Mouse (Mus musculus) intestine, postnatal 0 days (tissue): ENCODE results near the gene Enah. TPM values are rescaled to one million over a fixed set of nuclear protein-coding genes. Genes with fewer than 3 reads are reported as not detected.

Experiments
- ATAC-seq: fragments of 200-750 bp; cut with Nextera tagmentation; 2 replicates; pipeline ENCODE4 v1.8.0; 2017; ENCODE audit warnings: mild to moderate bottlenecking, moderate TSS enrichment, moderate library complexity
- H3K27ac ChIP-seq: fragments of 300-500 bp; sonication (generic); 2 replicates; pipeline ENCODE4 v1.5.1; 2014; ENCODE audit warnings: mild to moderate bottlenecking, low read depth, low read length, moderate library complexity
- H3K27me3 ChIP-seq: fragments of 300-500 bp; sonication (generic); replicated peaks from 2 replicates; pipeline ENCODE4 v1.6.1; 2014; ENCODE audit warnings: low read length, mixed read lengths; ENCODE audit not compliant: control insufficient read depth, insufficient read depth
- H3K36me3 ChIP-seq: fragments of 300-500 bp; sonication (generic); 2 replicates; pipeline ENCODE4 v1.6.1; 2014; ENCODE audit warnings: mild to moderate bottlenecking, moderate library complexity; ENCODE audit not compliant: control insufficient read depth, insufficient read depth
- H3K4me1 ChIP-seq: fragments of 300-500 bp; sonication (generic); replicated peaks from 2 replicates; pipeline ENCODE4 v1.6.1; 2014; ENCODE audit warnings: antibody characterized with exemption, low read length, mixed read lengths; ENCODE audit not compliant: control insufficient read depth, insufficient read depth
- H3K4me2 ChIP-seq: fragments of 300-500 bp; sonication (generic); replicated peaks from 2 replicates; pipeline ENCODE4 v1.6.1; 2014; ENCODE audit warnings: low read depth, mild to moderate bottlenecking, moderate library complexity
- H3K4me3 ChIP-seq: fragments of 300-500 bp; sonication (generic); 2 replicates; pipeline ENCODE4 v1.5.1; 2014; ENCODE audit warnings: low read depth, low read length
- H3K9ac ChIP-seq: fragments of 300-500 bp; sonication (generic); 2 replicates; pipeline ENCODE4 v1.6.1; 2014; ENCODE audit warnings: mild to moderate bottlenecking, low read depth, low read length
- H3K9me3 ChIP-seq: fragments of 300-500 bp; sonication (generic); 2 replicates; pipeline ENCODE4 v1.6.1; 2016; ENCODE audit warnings: mixed run types; ENCODE audit not compliant: control insufficient read depth
- CTCF ChIP-seq: sonication (generic); IDR thresholded peaks from 2 replicates; pipeline ENCODE4 v1.5.1; 2016; ENCODE audit warnings: low read depth, mild to moderate bottlenecking, control low read depth, antibody characterized with exemption, moderate library complexity
- WGBS: fragments of 180-500 bp; shearing (Covaris S2); extraction: QIAGEN DNeasy Blood & Tissue Kit; methylation state at CpG from one replicate; pipeline ENCODE4 v1.1.7; 2014; 5-methylcytosine and 5-hydroxymethylcytosine counted together
- polyA plus RNA-seq: library from polyadenylated mRNA; unstranded; fragments of >200 nt; fragmentation: Nextera tagmentation; extraction: Ambion mirVana; gene quantifications from 2 replicates; pipeline ENCODE4 v1.2.1, GENCODE M21; 2015

The Enah gene
- polyA plus RNA-seq, result 4.9 and 7.0 TPM in 2 replicates

DNA sequence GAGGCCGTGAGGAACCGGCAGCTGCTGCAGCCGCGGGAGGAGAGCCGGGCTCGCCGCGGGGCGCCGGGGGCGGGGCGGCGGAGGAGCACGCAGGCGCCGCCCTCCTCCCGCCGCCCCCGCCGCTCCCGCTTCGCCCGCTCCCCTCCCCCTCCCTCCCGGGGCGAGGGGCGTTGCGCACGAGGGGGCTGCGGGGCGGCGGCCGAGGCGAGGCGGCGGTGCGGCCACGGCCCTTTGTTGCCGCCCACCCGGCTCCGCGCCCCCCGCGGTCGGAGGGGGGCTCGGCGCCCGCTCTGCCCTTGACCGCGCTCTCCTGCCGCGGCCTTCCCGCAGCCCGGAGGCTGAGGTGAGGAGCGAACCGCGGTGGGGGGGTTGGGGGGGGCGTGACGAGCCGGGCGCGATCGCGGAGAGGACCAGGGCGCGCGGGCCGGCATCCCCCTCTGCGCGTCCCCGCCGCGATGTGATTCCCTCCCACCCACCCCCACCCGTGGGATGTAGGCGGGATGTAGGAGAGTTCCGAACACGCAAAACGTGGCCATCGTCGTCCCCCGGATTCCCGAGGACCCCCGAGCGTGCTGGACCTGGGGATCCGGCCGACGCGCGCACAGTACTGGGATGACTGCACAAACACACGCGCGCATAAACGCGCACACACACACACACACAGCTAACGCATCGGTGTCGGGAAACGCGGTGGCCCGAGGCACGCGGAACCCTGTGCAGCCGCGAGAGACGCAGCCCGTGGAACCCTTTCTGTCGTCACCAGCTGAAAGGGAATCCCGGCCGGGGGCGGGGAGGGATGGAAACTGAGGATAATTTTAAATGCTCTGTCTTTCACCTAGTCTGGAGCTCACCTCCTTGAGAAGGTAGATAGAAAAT lies at the start of gene Enah:
Gene Enah (minus strand): TSS at position 65 of the 876 bp plus-strand sequence.
- peak; percentile 60 for ATAC-seq
- H3K36me3 ChIP-seq, result no peaks in the 10 kb centered on the region
- peaks cover 9% of the 10 kb centered on the region; the same call in 1 of the 2 replicates for H3K27me3 ChIP-seq
- H3K9ac ChIP-seq, result peak within 1 kb of the TSS; percentile 74
- peak within 1 kb of the TSS; percentile 74 for H3K27ac ChIP-seq
- H3K4me1 ChIP-seq, result 0 out of 2 replicates have a peak, but pooled peaks cover 3% of the 10 kb centered on the region
- H3K4me3 ChIP-seq, result peak within 1 kb of the TSS; percentile 85
- no peak for TF ChIP-seq CTCF
- peak within 1 kb of the TSS; percentile 87 for H3K4me2 ChIP-seq
- WGBS, result 1% methylated on average over 69 of the region's 109 CpGs
- no peaks in the 10 kb centered on the region for H3K9me3 ChIP-seq

GRCm38 (mm10) chr1:182068136-182068535 lies 48.3 kb upstream of the Enah start:
- no peak overlapping the region for H3K27ac ChIP-seq
- no peaks in the 10 kb centered on the region for H3K27me3 ChIP-seq
- no peak for ATAC-seq
- no peak overlapping the region for H3K9ac ChIP-seq
- TF ChIP-seq CTCF, result no peak
- no peak overlapping the region for H3K4me2 ChIP-seq
- H3K4me1 ChIP-seq, result no peaks in the 10 kb centered on the region
- H3K4me3 ChIP-seq, result no peak overlapping the region
- 85% methylated on average over 7 of the region's 7 CpGs for WGBS
- H3K9me3 ChIP-seq, result no peaks in the 10 kb centered on the region
- no peaks in the 10 kb centered on the region for H3K36me3 ChIP-seq

DNA sequence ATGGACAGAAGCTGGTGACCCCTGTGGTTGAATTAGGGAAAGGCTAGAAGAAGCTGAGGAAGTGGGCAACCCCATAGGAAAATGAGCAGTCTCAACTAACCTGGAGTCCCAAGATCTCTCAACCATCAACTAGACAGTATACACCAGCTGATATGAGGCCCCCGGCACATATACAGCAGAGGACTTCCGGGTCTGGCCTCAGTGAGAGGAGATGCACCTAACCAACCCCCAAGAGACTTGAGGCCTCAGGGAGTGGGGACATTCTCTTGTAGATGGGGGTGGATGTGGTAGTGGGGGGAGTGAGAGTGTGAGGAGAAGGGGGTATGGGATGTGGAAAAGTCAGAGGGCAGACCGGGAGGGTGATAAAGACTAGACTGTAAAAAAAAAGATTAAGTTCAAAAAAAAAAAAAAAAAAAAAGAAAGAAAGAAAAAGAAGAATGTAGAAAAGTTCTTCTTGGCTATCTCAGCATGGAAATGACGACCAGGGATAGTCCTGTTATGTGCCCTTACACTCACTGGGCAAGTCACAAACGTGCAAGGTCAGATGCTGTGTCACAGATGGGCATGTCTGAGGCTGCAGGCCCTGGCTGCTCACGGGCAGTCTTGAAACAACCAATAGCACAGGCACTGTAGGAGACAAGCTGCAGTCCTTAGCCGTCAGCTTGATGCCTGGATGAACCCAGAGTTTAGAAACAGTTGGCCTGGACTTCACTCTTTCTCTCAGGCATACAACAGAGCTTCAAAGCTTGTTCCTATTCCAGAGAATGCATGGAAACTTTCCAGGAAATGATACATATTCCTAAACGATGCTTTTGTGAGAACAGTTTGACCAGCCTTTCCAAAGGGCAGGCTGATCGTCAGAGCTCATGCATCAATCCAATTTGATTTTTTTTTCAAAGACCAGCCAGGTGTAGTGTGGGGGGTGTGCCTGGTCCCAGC lies 47.0 kb upstream of the Enah start:
- Histone ChIP-seq H3K4me1 (no peaks in the 10 kb centered on the region), H3K27me3 (no peaks in the 10 kb centered on the region), H3K27ac (no peak overlapping the region), H3K36me3 (no peaks in the 10 kb centered on the region), H3K9me3 (no peaks in the 10 kb centered on the region), H3K4me2 (no peak overlapping the region), H3K9ac (no peak overlapping the region), H3K4me3 (no peak overlapping the region)
- 65% methylated on average over 9 of the region's 9 CpGs for WGBS
- no peak for TF ChIP-seq CTCF
- no peak for ATAC-seq

GRCm38 (mm10) chr1:182063716-182064115 lies 43.9 kb upstream of the Enah start:
- Histone ChIP-seq H3K27ac (no peak overlapping the region), H3K9ac (no peak overlapping the region), H3K4me1 (no peaks in the 10 kb centered on the region; the same call in 1 of the 2 replicates), H3K36me3 (no peaks in the 10 kb centered on the region), H3K9me3 (no peaks in the 10 kb centered on the region), H3K27me3 (no peaks in the 10 kb centered on the region), H3K4me3 (no peak overlapping the region), H3K4me2 (no peak overlapping the region)
- ATAC-seq, result no peak
- TF ChIP-seq CTCF, result no peak
- 78% methylated on average over 8 of the region's 8 CpGs for WGBS

DNA sequence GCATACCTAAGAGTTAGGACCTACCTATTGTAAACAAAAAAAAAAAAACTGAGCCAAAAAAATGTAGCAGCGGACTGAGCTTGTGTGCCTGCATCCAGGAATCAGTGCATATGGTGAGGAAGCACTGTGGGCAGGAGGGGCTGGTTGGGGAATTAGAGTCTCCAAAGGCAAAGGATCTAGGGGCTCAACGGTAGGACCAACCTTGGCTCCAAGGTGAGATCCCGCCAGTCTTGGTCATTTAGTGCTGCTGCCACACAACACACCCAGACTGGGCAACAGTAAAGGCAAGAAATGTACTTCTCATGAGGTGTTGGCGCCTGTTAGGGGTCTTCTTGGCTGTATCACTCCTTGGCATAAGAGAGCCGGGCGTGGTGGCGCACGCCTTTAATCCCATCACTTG lies 43.0 kb upstream of the Enah start:
- no peak for ATAC-seq
- no peak overlapping the region for H3K4me2 ChIP-seq
- no peaks in the 10 kb centered on the region for H3K9me3 ChIP-seq
- no peaks in the 10 kb centered on the region; the same call in 1 of the 2 replicates for H3K4me1 ChIP-seq
- no peaks in the 10 kb centered on the region for H3K27me3 ChIP-seq
- no peak overlapping the region for H3K9ac ChIP-seq
- H3K4me3 ChIP-seq, result no peak overlapping the region
- no peaks in the 10 kb centered on the region for H3K36me3 ChIP-seq
- no peak overlapping the region for H3K27ac ChIP-seq
- 96% methylated on average over 8 of the region's 8 CpGs for WGBS
- no peak for TF ChIP-seq CTCF

DNA sequence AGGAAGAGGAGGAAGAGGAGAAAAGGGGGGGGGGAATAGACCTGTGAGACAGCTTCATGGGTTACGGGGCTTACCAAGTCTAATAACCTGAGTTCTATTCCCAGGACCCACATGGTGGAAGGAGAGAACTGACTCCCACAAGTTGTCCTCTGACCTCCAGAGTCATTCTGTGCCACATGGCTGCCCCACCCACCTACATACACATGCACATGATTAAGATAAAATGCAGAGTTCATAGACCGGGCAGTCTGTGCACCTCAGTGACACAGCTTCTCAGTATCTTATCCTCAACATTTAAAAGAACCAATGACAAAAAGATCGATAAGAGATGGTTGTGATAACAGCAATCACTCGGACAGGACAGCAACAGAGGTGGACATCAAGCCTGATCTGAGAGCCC lies 41.4 kb upstream of the Enah start:
- no peak overlapping the region for H3K9ac ChIP-seq
- H3K4me3 ChIP-seq, result no peak overlapping the region
- H3K4me1 ChIP-seq, result no peaks in the 10 kb centered on the region; the same call in 1 of the 2 replicates
- WGBS, result 56% methylated on average over 4 of the region's 4 CpGs
- no peak overlapping the region for H3K27ac ChIP-seq
- H3K27me3 ChIP-seq, result no peaks in the 10 kb centered on the region
- no peak overlapping the region for H3K4me2 ChIP-seq
- ATAC-seq, result peak; percentile 69
- no peaks in the 10 kb centered on the region for H3K36me3 ChIP-seq
- TF ChIP-seq CTCF, result no peak
- H3K9me3 ChIP-seq, result no peaks in the 10 kb centered on the region
